Mouse (Mus musculus): ENCODE data around the gene Nt5dc3.

- no peak for TF ChIP-seq POLR2A (IDR thresholded peaks at IDR 0.05; ENCODE audit: extremely low read depth, insufficient read depth, low read length)
- no peak for TF ChIP-seq CTCF (IDR thresholded peaks at IDR 0.05; ENCODE audit: low read depth, low read length)
Measured at GRCm38 (mm10) chr10:86789146-86789672, 10.4 kb downstream of the Nt5dc3 start.

Measured in liver, adult 2 months (tissue).